Mouse (Mus musculus) brown adipose tissue, adult 24 weeks (tissue): Measurements from ENCODE around the gene Kiss1r. TPM values are rescaled to one million over a fixed set of nuclear protein-coding genes. Genes with fewer than 3 reads are reported as not detected.
A peak's percentile ranks its signal among the peaks of the same experiment; 100 is the strongest.

Experiments
- H3K27ac ChIP-seq: fragments of 200-500 bp; replicated peaks from 2 replicates; pipeline ENCODE4 v1.5.1; 2012; ENCODE audit warnings: low read depth, mild to moderate bottlenecking, low read length
- H3K4me1 ChIP-seq: fragments of 200-500 bp; 2 replicates; pipeline ENCODE4 v1.6.1; 2012; ENCODE audit warnings: low read length, mixed read lengths; ENCODE audit not compliant: control insufficient read depth, insufficient read depth, insufficient read length
- H3K4me3 ChIP-seq: fragments of 200-500 bp; 2 replicates; pipeline ENCODE4 v1.5.1; 2012; ENCODE audit warnings: low read depth, mild to moderate bottlenecking, low read length, moderate library complexity; ENCODE audit not compliant: insufficient read depth
- polyA plus RNA-seq: library from polyadenylated mRNA; stranded (reverse); fragments of >200 nt; gene quantifications from 2 replicates; pipeline ENCODE4 v1.2.4, GENCODE M21; 2012; ENCODE audit not compliant: missing spikeins, insufficient read depth, insufficient read length

Kiss1r gene
- polyA plus RNA-seq, 1 experiment = 0.63 TPM

DNA sequence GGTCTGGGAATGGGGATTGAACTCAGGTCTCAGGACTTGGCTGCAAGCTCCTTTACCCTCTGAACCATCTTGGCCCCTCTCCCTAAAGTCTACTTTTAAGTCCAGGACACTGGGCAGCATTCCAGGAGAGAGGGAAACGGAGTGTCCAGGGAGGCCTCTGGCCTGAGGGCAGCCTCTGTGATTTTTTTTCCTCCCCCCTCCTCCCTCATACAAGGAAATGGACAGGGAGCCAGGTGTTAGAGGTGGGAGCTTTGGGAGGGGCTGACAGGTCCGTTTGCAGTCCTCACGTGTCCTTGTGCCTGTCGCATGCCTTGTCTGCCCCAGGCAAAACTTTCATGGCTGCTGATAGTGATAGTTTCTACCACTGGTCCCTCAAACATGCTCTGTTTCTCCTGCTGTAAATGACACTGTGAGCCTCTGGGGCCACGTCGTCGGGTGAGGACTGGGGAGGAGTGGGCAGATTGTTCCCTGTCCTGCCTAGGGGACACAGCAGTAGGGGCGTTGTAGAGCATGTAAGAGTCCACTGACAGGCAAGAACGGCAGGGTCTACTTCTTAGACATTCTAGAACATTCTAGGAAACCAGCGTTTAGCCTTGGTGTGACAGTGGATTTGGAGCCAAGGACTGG is 19.6 kb downstream of the Kiss1r start:
- Histone ChIP-seq H3K4me3 (peak overlapping the region; percentile 19; the same call in 1 of the 2 replicates), H3K27ac (0 out of 2 replicates have a peak overlapping the region, but pooled peaks have one; percentile 13)

DNA sequence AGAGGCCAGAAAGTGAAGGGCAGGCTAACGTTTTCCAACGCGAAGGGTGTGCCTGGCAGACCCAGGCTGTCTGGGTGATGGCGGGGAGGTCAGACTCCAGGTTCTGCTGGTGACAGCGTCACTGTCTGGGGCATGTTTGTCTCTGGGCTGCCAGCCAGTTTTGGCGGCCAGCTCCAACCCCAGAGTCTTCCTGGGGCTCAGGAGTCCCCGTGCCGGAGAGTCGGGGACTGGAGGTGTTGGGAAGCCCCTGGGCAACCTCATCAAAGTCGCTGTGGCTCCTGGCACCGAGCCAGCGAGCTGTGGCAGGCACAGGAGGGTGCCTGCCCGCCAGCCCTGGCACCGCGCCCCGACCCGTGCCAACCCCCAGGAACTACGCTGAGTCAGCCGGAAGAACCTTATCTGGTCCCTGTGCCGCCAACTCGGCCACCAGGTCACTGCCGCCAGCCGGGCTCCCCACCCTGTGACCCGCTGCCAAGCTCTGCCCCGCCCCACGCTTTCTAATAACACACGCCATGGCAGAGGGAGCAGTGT is 20.2 kb downstream of the Kiss1r start:
- Histone ChIP-seq H3K4me3 (peak overlapping the region; percentile 19; the same call in 1 of the 2 replicates), H3K4me1 (peaks cover 38% of the 10 kb centered on the region), H3K27ac (no peak overlapping the region)

More for the DNA sequence above, 19.6 kb downstream of the Kiss1r start:
- peaks cover 40% of the 10 kb centered on the region for H3K4me1 ChIP-seq

GRCm38 (mm10) chr10:79937775-79938526 is 21.2 kb downstream of the Kiss1r start:
- H3K27ac ChIP-seq = no peak overlapping the region
- H3K4me1 ChIP-seq = peaks cover 29% of the 10 kb centered on the region
- H3K4me3 ChIP-seq = no peak overlapping the region

GRCm38 (mm10) chr10:79940749-79941148 is 24.0 kb downstream of the Kiss1r start:
- H3K4me1 ChIP-seq = peaks cover 11% of the 10 kb centered on the region
- no peak overlapping the region for H3K27ac ChIP-seq
- H3K4me3 ChIP-seq = no peak overlapping the region

- H3K27ac ChIP-seq = no peak overlapping the region
- H3K4me1 ChIP-seq = no peaks in the 10 kb centered on the region
- no peak overlapping the region for H3K4me3 ChIP-seq
These were observed 26.2 kb downstream of the Kiss1r start for GRCm38 (mm10) chr10:79942988-79943387.

DNA sequence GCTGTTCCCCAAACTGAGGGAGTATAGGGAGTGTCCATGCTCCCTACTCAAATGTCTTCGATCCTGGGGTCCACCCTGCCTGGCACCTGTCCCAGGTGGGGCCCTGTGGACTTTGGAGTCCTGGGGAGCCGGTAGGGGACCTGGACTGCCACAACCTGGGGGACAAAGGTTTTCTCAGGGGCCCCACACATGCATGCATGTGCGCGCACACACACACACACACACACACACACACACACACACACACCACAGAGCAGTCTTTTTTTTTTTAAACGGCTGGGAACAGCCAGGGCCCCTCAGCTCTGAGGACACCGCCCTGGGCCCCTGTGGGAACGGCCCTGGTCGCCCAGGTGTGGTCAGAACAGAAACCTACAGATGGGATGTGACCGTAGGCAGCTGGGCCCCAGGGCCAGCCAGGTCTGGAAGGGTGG is 26.7 kb downstream of the Kiss1r start:
- Histone ChIP-seq H3K4me1 (no peaks in the 10 kb centered on the region), H3K4me3 (no peak overlapping the region), H3K27ac (no peak overlapping the region)

DNA sequence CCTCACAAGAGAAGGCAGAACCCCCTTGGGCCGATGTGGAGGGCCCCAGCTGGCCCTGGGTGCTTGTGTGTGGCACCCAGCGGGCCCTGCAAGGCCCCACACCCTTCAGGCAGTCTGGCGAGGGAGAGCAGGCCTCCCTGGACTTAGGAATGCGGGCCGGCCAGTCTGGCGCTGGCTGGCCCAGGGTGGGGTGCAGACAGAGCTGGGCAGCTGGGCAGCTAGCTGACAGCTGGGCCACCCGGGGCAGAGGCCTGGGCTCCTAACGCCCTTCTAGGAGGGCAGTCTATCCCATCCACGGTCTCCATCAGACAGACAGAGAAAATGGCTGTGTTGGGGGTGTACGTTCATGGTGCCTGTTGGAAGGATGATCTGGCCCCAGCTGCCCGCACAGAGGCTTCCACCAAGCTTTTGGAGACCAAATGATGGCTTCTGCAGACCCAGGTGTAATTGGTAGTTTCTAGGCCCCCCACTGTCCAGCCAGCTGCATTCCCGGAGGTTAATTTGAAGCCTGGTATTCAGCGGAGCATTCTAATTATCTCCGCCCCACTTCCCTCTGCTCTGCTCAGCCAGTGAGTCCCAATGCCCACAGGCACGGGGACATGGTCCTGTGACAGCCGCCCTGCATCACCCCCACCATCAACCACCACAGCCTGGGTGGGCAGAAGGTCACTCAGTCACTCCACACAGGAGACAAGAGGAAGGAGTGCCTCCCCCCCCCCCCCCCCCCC is 28.9 kb downstream of the Kiss1r start:
- Histone ChIP-seq H3K27ac (no peak overlapping the region), H3K4me1 (no peaks in the 10 kb centered on the region), H3K4me3 (no peak overlapping the region)

DNA sequence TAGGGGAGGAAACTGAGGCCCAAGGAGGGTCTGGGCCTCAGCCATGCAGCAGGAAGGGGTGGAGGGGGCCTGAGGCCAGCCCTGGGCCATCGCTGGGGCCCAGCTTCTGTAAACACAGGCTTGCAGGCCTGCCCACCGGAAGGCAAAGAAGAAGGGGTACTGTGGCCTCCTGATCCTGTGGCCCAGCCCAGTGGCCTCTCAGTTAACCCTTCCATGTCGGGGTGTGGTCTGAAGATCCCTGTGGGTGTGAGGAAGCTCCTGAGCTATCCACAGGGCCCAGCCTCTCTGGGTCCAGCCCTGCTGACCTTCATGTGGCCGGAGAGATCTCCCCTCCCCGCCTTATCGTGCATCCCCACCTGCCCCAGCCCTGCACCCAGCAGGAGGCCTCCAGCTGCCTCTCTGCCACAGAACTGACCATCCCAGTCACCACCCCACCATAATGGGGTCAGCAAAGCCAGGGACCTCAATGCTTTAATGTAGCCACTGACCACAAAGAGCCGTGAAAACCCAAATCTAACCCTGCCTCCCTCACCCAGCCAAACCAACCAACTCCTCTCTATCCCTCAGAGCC is 30.1 kb downstream of the Kiss1r start:
- Histone ChIP-seq H3K4me1 (no peaks in the 10 kb centered on the region), H3K4me3 (no peak overlapping the region), H3K27ac (no peak overlapping the region)

DNA sequence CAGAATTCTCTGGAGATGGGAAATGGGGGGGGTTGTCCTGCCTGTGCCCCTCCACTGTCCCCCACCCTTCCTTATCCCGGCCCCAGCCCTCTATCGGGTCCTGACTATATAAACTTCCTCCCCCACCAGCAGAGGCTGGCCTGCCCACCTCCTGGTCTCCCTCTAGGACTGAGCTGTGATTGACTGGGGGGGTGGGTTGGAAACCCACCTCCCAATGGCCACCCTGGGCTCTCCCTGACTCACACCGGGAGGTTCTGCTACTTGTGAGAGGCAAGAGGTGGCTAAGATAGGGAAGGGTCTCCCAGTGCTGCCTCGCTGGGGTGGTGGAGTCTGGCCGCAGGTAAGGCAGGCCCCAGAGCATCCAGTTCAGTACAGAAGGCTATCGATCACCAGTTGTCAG is 30.7 kb downstream of the Kiss1r start:
- H3K4me3 ChIP-seq = no peak overlapping the region
- H3K4me1 ChIP-seq = no peaks in the 10 kb centered on the region
- H3K27ac ChIP-seq = no peak overlapping the region

- H3K4me1 ChIP-seq = no peaks in the 10 kb centered on the region
- H3K27ac ChIP-seq = no peak overlapping the region
- H3K4me3 ChIP-seq = no peak overlapping the region
These were observed 33.1 kb downstream of the Kiss1r start for GRCm38 (mm10) chr10:79949873-79950272.

GRCm38 (mm10) chr10:79950661-79951060 is 33.9 kb downstream of the Kiss1r start:
- Histone ChIP-seq H3K4me1 (no peaks in the 10 kb centered on the region), H3K27ac (no peak overlapping the region), H3K4me3 (no peak overlapping the region)

DNA sequence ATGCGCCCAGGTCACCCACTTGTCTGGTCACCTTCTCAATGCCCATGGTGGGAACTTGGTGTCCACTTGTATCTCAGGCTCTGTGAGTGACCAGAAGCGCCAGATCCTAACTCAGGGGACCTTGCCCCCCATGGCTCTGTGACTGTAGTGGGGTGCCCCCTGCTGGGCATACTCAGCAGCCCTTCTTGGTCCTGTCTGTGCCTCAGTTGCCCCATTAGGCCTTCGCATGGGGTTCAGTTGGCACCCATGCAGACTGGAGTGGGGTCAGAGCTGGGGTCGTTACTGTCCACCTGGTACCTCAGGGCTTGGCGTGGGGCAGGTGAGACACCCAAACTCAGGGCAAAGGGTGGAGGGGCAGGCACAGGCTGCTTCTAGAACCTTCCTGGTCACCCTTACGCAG is 37.2 kb downstream of the Kiss1r start:
- Histone ChIP-seq H3K4me1 (no peaks in the 10 kb centered on the region), H3K4me3 (no peak overlapping the region), H3K27ac (no peak overlapping the region)

DNA sequence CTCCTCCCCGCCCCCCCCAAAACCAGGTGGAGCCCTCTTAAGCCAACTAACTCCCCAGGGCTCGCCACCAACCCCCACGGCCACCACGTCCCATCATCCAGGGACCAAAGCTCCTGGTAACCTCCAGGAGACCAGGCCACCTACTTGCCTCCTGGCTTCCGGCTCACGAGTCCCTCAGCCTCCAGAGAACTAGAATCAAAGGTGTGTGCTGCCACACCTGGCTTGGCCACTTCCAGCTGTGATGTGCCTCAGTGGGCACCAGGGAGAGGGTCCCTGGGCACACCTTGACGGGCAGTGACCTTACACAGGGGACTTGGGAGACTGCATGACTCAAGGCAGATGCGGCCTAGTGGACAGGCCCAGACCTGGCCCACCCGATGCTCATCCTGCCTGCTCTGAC is 38.9 kb downstream of the Kiss1r start:
- no peak overlapping the region for H3K4me3 ChIP-seq
- no peaks in the 10 kb centered on the region for H3K4me1 ChIP-seq
- no peak overlapping the region for H3K27ac ChIP-seq

- Histone ChIP-seq H3K27ac (no peak overlapping the region), H3K4me1 (no peaks in the 10 kb centered on the region), H3K4me3 (no peak overlapping the region)
These were observed 39.9 kb downstream of the Kiss1r start for GRCm38 (mm10) chr10:79956643-79957154.
